Mouse (Mus musculus) spleen, adult 18-20 months (tissue): ENCODE results near the gene Zfp652.

Experiments
- DNase-seq, 2 experiments: peaks; one replicate each; pipeline ENCODE4 v3.0.0; 2022; ENCODE audit warnings: mixed read lengths in 2 of 2

The Zfp652 gene

DNA sequence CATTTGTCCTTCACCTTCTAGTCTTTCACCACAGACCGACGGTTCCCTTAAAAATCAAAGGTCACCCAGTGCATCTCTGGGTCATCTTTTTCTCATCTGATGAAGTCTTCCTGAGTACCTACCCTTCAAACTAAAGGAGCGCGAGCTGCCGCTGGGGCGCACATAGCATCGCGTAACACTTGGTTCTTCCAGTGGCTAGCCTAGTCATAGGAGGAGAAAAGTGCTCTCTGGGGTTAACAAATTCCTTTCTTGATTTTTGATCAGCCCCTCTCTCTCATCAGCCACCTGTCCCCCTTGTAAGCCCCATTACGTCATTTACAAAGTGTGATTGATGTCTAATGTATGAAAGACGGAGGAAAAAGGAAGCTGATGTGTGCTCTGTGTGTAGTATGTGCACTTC, 56.7 kb downstream of the Zfp652 start:
- no peak for DNase-seq

DNA sequence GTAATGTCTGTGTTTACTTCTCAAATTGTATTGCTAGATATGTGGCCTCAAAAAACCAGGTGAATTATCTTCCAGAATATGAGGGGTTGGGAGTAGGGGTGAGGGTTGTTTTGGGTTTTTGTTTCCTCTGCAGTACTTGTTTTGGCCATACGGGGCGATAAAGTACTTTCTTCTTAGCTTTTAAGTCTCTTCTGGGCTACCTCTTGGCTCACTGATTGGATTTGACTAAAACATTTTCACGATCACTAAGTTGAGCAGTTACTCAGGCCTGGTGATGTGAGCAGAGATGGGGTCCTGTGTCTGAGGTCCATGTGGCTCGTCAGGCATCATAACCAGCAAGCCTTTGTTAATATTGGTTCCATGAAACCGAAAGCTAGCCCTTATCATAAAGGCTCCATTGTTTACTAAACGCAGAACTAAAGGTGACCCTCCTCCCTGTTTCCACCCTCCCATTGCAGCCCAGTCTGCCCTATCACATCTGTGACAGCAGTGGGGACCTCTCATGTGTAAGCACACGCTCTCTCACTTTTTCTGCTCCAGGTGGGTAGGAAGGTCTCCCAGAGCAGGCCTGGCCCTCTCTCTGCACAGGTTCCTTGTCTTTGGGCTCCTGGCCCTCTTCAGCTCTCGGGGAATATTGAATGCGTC, 58.4 kb downstream of the Zfp652 start:
- no peak for DNase-seq

DNA sequence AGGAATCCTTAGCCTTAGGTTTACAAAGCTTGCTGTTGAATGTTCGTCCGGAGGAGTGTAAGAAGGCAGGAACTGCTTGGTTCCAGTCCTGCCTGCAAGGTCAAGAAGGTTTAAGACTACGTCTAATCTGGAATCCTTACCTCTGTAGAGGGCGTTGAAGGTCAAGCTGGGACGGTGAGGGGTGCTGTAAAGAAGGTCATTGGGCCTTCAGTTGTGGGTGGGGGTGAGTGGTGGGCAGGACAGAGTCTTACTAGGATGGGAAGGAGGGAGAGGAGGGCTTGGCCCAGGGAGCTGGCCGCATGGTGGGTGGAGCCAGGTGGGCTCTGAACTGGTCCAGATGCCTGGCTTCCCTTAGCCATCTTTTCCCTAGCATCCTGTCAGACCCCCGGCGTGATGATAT, 59.2 kb downstream of the Zfp652 start:
- no peak for DNase-seq

DNA sequence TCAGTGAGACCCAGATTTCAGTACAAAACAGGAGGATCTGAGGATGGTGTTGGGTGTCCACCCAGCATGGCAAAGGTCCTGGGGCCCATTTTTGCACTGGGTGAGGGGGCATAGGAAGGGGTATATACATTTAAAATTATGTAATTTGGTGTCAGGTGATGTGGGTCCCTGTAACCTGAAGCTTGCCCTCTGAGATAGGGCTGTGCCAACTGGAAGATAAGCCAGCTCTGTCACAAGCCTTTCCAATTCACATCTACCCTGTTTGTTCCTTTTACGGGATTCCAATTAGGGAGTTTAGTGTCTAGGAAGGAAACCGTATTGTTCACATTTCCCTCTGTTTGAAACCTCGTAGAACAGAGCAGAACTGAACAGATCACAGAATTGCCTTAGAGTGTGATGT, 60.8 kb downstream of the Zfp652 start:
- DNase-seq: no peak

DNA sequence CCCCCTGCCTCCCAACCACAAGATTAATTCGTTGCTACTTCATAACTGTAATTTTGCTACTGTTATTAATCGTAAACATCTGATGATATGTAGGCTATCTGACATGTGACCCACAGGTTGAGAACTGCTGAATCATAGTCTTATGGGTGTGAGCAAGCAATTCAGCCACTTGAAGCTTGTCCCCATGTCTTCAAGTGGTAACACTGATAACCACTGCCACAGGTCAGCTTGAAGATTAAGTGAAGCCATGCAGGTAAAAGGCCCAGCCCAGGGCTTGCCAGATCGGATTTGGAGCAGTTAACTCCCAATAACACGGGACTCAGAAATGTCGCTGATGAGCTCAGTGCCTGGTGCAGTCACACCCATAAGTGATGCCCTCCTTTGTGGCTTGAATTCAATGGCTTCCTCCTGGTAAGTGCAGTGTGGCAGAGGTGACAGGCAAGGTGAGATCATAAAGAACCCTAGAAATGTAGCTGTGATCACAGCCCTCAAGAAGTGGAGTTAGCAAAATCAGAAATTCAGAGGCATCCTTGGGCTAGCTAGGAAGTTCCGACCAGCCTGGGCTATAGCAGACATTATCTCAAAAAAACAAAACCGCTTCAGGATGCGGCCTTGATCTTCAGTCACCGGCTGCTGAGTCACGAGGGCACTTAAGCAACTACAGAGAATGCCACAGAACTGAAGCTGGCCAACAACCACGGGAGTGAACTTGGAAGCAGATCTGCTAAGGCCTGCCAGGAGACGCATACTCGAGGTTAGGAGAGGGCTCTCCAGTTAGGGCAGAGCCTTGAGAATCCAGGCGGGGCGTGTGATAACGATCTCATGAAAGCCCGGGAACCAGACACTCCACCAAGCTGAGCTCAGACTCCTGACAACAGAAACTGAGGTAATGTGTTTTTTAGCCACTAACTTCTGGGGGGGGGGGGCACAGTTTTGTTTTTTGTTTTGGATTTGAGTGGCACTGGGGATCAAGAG, 65.1 kb downstream of the Zfp652 start:
- no peak for DNase-seq

DNA sequence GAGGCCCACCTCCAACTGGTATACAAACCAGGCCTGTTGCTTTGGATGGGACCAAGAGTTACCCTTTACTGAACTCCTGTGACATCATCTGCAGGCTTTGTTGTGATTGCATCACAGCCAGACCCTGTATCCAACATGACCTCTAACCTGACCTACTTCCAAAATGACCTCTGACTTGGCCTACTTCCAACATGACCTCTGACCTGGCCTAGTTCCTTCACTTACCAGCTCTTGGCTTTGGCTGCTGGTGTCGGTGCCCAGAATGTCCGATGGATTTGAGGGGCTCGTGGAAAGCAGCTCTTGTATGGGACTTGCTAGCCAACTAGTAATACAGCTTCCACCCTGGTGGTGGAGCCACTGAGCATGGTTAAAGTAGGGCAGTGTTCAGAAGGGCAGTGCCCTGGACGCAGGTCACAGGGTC, 66.4 kb downstream of the Zfp652 start:
- DNase-seq: no peak

DNA sequence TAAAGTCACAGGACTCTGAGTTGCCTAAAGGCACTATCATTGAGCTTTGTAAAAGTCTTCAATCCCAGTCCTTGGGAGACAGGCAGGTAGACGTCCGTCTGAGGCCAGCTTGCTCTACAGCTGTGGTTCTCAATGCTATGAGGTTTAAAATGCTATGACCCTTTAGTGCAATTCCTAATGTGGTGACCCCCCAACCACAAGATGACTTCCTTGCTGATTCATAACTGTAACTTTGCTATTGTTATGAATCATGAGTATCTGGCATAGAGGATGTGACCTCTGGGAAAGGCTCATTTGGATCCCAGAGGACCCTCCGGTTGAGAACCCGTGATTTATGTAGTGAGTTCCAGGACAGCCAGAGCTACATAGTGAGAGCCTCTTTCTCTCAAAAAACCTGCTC, 66.9 kb downstream of the Zfp652 start:
- DNase-seq: no peak

DNA sequence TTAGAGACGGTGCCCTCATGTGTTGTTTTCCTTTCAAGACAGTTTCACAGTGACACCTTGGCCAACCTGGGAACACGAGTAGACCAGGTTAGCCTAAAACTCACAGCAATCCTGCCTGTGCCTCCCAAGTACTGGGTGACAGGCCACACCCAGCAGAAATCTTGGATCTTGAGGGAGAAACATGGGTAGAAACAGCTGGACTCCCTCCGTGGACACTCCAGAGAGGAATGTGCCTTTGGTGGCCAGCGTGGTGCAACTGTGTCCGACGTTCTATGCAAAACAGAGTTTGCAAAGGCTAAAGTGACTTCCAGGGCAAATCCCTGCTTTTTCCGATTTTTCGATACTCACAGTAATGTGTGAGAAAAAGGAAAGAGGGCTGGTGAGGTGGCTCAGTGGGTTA, 68.0 kb downstream of the Zfp652 start:
- no peak for DNase-seq

DNA sequence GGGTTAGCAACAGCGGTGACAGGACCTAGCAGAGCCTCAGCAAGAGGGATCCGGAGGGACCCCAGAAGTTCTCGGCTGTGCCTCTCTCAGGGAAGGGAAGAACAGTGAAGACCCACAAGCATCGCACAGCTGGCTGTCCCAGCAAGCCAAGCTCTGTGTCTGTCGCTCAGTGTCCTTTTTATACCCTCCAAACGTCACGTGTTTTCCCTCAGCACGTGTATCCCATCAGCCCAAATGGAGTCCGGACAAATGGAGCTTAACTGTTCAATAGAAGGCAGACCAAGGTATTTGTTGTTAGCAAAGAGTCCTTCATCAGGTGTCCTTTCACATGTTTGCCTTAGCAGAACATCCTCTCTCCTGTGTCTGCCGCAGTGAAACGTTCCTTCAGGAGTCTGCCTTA, 69.1 kb downstream of the Zfp652 start:
- no peak for DNase-seq

DNA sequence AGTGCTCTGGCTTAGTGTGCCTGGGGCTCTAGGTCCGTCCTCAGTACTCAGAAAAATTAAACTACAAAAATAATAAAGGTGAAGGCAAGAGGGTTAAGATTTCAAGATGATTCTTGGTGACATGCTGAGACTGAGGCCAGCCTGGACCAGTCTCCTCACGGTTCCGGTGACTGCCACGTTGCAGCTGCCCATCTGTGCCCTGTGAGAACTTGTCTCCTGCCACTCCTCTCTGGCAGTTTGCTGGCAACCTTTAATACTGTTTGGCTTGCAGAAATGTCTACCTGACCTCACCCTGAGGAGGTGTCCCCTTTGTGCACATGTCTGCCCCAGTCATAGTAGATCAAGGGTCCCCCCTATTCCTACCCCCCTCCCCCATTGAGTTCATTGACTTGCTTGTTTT, 71.0 kb downstream of the Zfp652 start:
- no peak for DNase-seq

DNA sequence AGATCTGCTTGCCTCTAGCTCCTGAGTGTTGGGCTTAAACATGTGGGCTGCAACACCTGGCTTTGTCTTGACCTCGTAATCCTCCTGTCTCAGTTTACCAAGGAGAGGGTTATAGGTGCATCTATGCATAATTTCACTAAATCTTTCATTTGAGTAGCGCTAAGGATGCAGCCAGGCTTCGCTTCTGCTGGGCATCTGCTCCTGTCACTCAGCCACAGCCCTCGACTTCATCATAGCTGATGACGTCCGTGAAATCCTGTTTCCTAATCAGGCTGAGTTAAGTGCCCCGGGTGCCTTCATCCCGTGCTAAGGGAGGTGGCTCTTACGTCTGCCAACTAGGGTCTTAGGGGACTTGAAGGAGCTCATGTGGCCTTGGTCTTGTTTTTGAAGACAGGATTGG, 71.5 kb downstream of the Zfp652 start:
- DNase-seq: no peak

DNA sequence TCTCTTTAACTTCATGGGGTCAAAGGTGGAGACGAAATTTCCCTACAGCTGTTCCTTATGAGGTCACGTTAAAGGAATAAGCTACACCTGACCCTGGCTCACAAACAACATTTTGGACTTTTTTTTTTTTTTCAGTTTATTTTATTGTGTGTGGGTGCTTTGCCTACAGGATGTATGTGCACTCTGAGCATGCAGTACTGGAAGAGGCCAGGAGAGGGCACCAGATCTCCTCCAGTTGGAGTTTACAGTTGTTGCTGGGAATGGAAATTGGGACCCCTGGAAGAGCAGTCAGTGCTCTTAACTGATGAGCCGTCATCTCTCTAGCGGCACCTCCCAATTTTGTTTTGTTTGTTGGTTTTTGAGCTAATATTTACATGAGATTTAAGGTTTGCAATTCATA, 73.2 kb downstream of the Zfp652 start:
- no peak for DNase-seq

DNA sequence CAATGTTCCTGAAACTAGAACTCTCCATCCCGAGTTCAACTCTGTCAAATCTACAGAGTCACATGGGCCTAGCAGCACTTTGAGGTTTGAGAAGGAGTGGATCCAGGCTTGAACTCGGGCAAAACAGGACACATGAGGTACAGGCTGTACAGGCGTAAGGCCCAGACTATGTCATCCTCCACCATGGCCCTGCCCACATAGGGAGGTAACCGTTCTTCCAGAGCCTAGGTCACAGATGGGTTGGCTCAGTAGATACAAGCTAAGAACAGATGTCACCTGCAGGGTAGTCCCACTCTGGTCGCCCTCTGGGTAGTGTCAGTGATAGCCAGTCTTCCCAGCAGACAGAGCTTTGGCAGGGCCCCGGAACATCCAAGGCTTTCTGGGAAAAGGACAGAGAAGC, 74.0 kb downstream of the Zfp652 start:
- DNase-seq: no peak

DNA sequence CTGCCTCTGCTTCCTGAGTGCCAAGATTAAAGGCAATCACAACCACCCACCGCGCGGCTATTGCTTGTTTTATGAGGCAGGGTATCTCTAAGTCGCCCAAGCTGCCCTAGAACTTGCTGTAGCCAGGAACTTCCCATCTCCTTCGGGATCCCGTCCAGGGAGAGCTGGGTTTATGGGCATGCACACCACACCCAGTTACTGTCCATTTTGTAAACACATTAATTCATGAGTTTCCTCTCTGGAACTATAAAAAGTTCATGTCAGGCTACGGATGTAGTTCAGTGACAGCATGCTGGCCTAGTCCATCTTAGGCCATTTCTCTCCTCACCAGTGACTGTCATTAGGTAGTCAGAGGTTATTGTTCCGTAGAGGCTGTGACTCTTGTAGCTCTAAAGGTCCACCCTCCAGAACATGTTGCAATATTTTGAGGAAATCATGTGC, 77.0 kb downstream of the Zfp652 start:
- DNase-seq: no peak

DNA sequence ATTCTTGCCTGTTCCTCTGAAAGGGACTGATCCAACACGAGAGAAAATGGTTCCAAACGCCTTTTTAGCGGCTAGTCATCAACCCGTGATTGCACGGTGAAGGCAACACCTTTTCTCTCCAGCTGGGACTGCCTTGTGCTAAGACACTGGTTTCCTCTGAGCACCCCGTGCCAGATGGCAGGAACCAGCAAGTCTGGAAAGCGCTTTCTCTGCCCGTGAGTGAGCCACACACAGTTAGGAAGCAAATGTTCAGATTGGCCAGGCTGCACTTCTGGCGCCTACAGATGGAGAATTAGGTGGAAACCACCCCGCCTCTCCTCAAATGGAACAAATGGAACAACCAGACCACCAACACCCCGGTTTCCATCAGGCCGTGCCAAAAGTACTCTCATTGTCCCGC, 79.3 kb downstream of the Zfp652 start:
- no peak for DNase-seq

DNA sequence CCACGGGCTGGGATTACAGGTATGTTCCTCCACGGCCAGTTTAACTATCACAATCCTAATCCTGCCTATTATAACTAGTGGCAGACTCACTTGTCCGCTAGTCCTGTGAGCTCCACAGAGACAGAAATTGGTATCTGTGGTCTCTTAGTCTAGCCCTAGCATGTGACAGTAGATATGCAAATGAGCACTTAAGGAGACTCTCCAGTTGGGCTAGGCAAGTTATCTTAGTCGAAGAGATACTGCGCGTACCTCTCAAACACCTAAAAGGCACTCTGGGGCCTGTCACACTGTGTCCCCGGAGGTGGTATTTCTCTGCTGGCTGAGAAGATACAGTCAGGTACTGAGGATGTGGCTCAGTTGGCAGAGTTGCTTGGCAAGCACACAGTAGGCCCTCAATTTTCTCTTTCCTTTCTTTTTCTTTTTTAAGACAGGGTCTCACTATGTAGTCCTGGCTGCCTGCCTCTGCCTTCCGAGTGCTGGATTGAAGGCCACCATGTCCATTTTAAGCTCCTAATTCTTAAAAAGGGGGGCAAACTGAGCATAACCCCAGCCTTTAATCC, 80.6 kb downstream of the Zfp652 start:
- no peak for DNase-seq

DNA sequence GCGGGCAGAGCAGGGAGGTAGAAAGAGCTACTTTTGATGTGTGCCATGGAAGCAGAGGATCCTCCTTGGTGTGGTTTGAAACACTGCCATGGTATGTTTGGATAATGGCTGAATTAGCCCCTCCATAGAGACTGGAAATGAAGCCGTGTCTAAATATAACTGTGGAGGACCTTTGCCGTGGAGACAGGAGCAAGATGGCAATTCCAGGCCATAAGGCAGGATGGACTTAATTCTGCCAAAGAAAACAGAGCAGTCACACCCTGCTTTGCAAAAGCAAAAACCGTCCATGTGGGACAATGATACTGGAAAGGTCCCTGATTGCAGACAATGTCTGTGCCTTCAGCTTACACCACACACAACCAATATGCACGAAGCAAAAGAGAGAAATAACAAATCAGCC, 81.7 kb downstream of the Zfp652 start:
- no peak for DNase-seq

DNA sequence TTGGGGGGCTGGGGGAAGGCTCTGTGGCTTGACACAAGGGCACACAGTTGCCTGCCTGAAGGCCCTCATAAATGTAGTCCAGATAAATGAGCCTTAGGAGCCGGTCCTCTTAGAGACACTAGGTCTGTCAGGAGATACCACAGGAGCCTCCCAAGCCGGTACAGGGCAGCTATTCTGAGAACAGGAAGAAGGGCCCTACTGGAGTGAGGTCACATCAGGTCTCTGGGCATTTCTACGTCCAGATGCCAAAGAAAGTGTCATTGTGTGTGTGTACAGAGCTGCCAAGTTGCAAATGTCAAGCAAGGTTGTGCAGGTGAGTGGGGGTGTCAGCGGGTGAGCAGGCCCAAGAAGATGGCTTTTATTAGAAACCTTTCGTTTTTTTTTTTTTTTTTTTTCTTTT, 83.1 kb downstream of the Zfp652 start:
- no peak for DNase-seq

DNA sequence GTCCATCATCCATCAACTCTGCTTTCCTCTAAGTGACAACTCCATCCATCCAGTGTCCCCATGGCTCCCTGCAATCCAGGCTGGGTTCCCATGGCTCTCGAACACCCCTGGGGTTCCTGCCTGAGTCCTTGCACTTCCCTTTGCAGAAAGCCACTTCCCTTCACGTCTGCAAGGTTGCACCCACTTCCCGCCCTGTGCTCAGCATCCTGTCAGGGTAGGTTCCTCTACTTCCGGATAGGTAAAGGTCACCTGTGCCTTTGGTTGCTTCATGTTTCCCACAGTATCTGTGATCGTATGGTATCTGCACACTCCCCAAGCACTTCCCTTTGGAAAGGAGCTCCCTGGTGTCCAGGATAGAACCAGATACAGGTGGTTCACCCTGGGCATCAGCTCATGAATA, 92.5 kb downstream of the Zfp652 start:
- peak in 1 of 2 experiments; percentile 15 for DNase-seq

DNA sequence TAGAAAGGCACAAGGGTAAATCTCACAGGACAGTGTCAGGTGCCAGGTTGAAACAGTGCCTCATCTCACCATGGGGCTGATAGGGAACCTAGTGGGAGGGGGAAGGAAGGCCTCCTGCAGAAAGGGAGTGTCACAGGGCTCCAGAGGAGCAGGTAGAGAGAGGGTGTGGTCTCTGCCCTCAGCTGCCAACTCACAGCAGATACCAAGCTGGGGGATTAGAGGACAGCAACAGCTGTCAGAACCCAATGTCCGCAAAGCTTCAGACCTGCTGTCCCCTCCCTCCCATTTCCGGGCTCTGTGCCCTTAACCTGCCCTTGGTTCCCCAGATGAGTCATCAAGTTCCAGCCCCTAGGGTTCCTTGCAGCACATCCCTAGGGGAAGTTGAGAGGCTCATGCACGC, 93.1 kb downstream of the Zfp652 start:
- no peak for DNase-seq

DNA sequence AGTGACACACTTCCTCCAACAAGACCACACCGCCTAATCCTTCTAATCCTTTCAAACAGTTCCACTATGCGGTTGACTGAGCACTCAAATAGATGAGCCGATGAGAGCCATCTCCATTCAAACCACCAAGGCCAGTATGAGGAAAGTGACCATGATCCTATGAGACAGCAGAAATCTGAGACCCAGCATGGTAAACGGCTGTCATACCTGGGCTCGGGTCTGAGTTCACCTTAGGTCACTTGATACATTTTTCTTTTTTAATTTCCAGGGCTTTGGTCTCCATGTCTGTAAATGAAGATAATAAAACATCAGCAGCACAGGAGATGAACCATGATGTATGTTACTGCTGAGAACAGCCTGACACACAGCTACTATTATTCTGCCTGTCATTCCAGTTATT, 95.4 kb downstream of the Zfp652 start:
- DNase-seq: no peak

DNA sequence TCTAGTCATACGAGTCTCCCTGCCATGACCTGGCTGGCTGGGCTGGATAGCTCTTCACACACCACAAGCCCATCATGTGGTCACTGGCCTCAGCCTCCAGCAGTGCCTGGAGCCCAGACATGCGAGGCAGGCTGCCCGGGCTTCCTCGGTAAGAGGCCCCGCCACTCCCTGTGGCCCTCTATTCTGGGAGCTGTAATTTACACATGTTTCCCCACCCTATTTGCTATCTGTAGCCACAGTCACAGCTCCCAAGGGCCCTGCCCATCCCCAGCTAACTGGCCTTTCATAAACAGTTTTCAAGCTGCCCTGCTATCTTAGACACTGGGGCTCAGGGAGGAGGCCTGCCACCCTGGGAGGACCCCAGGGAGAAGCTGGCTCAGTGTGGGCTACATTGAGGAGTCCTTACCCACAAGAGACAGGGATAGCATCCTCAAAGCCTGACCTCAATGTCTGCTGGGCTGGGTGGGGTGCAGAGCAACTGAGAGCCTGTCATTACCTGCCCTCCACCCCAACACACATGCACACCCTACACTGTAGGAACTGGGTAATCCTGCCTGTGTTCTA, 96.1 kb downstream of the Zfp652 start:
- no peak for DNase-seq

DNA sequence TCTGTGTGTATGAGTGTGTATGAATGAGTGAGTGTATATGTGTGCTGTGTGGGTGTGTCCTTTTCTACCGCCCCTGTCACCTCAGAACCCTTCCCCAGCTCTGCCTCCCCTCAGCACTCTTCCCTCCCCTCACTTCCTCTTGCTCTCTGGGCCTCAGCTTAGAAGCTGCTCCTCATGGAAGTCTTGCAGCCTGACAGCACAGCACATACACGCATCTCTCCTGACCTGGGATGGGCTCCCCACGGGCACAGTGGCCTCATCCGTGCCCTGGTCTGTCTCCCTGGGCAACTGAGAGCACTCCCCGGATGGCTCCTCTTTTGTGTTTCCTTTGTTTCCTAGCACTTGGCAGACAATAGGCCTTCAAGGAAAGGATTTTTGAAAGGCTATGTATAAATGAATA, 97.1 kb downstream of the Zfp652 start:
- no peak for DNase-seq

DNA sequence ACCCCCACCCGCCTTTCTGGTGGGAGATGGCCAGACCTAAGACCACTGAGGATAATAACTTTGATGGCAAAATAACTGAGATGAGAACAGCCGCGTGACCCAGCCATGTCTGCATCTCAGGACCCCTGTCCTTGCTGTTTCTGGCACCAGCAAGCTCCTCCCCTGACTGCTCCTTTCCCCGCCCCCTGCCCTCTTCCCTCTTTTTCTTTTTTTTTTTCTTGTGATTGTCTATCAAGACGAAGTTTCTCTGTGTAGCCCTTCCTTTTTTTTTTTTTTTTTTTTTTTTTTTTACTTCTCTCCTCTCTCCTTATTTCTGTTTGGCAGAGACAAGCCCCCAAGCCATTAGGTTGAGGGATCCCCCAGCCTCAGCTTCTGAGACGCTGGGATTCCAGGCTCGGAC, 98.4 kb downstream of the Zfp652 start:
- DNase-seq: no peak
